Mouse (Mus musculus) layer of hippocampus, postnatal 14 days (tissue): ENCODE data around the gene Zfp511. TPM values are rescaled to one million over a fixed set of nuclear protein-coding genes. Genes with fewer than 3 reads are reported as not detected.

Experiments
- DNase-seq, 2 experiments: peaks; one replicate each; pipeline ENCODE4 v3.0.0; 2021 to 2022; ENCODE audit warnings: low spot score in 2 of 2, mixed read lengths in 1 of 2
- total RNA-seq, 2 experiments: library from RNA; stranded (reverse); gene quantifications; 2 replicates each; pipeline ENCODE4 v1.2.3; 2021

The Zfp511 gene
- total RNA-seq, 2 experiments from 2014 or later, result 21.9 to 25.7 TPM

DNA sequence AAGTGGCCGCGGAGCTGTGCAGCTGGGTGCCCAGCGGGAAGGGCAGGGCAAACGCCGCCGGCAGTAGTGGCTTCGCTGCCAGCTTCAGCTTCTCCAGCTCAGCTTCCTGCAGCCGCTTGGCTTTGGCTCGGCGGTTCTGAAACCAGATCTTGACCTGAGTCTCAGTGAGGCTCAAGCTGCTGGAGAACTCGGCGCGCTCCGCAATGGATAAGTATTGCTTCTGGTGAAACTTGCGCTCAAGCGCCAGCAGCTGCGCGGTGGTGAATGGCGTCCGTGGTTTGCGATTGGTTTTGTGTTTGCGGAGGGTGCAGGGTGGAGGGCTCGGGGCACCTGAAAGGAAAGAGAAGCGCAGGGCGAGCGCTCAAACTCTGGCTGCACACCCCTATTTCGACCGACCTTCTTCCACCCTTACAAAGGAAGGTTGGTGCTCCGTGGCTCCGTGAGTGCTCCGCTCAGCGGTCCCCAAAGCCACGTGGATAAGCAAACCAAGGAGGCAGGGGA, 11.7 kb downstream of the Zfp511 start:
- no peak for DNase-seq

DNA sequence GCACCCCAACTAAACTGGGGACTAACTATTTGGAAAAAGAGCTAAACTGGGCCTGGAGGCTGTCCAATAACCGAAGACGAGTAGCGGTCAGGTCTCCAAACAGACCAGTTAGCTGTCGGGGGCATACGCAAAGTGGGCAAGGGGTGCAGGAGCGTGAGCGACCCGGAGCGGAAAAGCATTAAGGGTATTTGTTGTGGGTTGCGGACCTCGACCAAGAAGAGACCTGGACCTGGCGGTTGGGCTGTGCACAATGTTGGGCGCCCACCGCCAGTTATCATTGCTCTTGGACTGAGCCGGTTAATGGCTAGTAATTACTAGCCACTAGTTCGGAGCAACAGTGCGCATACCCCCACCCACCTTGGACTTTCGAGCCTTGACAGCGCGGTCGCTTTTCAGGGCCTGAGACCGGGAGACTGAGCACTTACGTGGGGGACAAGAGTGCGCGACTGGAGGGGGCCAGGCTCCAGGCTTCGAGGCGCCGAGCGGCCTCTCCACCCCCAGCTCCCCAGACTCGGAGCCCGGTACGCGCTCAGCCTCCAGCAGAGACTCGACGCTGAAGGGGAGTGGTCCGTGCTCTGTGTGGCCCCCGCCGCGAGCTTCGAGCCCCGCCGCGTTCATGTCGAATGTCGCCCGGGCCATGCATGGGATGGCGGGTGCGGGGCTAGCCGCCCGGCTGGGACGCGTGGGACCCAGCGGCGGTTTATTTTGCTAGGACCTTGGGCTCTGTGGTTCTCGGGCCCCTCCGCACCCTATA, 12.3 kb downstream of the Zfp511 start, which contains the start of gene Msx3:
TSS of gene Msx3 (minus strand) at position 729 of the 754 bp plus-strand sequence.
- no peak for DNase-seq

DNA sequence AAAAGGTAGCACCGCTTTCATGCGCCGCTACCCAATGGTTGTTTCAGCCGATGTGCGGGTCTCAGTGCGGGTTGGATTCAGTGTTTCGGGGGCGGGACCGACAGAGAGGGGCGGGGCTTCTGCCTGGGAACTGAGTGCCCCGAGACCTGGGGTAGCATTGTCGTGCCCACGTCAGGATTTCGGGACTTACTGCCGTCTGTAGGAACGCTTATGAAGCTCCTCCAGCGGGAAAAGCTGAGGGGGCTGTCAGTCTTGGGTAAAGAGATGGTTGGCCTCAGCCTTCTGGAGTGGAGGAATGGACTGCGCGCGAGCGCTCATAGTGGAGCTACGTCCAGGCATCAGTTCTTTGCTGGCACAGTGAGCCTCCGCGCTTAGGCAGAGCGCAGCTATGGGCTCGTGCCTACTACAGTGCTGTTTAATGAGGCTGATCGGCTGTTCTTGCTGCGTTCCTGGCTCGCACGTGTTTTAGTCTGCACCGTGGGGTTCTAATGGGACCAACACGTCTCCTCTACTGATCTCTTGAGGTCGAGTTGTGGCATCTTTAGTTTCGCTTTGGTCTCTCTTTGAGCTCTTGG, 13.0 kb downstream of the Zfp511 start:
- DNase-seq, result no peak

DNA sequence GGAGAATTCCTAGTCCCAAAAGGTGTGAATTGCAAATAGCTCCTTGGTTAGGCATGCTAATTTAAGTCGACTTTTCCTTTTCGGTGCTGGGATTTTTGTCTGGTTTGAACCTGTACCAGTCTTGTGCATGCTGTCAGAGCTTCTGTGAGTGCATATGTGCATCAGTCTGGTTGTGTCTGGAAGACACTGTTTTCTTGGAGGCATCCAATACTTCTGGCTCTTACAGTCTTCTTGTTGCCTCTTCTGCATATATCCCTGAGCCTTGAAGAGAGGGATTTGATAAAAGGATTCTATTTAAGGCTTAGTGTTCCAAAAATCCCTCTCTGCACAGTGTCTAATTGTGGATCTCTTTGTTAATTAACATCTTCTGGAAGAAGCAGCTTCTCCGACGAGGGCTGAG, 17.9 kb downstream of the Zfp511 start:
- peak; percentile 37 to 70 for DNase-seq

DNA sequence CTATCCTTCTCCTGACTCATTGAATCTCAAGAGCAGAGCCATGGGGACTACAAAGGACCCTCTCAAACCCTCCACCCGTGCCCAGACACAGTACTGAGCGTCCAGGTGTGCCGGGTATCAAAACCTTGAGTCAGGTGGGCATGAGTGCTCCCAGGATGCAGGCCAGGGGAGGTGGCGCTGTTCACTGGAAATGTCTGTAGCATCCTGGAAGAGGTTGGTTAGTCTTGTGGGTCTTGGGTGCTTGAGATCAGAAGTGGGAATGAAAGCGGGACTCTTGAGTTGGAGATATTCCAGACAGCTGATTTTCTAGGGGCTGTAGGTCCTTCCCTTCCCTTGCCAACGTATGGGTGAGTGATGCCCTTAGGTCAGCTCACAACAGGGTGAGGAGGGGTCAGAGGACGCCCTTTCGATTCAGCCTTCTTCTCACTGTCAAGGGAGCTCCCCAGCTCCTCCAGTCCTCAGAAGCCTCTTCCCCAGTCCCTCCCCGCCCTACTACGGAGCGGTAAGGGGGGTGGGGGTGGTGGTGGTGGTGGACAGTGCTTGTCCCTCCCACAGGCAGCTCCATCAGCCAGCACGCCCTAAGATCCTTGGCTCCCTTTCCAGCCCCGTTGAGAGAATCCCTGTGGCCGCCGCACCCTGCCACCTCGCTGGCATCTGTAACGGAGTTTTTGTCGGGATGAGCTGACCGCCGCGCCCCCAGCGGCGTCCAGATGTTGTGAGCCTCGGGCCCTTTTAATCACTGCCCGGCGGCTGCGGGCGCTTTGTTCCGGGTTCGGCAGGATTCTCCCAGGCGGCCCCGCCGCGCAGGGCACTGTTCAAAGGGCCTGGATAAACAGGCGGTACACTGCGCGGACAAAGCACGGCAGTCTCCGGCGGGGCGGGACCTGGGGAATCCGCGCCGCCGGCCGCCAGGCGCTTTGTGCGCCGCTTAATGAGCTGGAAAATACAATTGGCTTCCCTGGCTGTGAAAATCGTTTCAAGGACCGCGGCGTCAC, 21.5 kb downstream of the Zfp511 start:
- DNase-seq, result no peak

DNA sequence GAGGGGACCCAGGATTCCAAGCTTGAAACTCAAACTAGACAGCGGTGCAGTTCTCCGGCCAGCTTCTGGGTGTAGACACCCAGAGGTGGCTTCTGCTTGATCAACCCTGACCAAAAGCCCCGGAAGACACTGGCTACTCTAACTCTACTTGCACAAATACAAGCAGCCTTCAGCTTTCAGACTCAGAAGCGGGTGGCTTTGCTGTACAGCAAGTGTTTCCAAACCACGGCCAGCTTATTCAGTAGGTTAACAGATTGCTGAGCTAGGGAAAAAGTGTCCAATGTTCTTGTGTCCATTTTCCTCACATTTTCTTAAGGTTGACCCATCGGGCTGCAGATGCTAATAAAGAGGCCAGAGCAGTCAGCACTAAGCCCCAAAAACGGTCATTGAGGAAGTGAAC, 22.3 kb downstream of the Zfp511 start:
- no peak for DNase-seq

DNA sequence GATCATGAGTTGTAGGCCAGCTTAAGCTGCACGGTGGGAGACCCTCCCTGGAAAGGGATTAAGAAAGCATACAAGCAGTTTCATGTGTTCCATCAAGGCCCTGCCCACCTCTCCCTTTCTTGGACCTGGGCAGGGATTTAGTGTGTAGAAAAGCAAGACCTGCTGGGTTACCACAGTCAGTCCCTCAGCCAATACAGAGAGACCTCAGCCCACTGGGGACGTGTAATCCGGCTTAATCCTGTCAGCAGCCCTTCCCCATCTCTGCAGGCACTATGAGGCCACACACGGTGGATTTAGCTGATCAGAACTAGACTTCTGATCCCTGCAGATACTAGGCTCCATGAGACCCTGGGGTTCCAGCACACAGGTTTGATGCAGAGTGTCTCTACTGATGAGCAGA, 23.4 kb downstream of the Zfp511 start:
- DNase-seq, result no peak

DNA sequence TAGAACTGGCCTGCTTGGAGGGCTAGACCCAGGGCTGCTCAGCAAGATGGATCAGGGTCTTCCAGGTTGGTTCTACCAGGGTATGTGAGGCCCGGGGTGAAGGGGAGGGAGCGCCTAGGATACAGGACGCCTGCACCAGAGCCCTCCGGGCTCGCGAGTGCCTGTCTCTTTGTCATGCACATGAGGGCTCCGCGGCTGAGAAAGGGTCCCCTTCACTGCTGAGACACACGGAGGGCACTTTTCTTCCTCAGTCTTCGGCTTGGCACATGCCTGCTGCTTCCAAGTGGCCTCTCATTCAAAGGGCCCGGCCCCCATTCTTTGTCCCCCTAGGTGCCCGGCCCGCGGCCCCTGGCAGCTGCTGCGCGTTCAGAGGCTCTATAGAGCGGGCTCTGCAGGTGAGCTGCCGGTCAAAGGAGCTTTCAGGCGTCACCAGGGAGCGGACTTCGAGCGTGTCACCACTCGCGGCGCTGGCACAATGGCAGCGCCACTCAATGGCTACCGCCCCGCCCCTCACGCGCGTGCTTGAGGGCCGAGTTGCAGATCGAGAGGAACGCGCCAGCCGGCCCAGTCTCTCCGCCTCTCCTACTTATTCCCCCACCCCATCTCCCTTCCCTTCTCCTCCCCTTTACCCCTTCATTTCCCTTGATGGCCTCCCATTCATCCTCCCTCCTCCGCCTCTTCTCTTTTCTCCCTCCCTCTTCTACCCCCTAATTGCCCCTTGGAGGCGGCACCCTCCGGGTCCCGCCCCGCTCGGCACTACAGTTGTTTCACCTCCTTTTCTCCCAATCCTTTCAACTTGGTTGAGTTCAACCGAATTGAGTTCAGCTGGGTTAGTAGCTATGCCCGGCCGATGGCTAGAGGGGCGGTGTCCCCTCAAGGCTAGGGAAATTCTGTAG, 25.0 kb downstream of the Zfp511 start:
- DNase-seq, result no peak

DNA sequence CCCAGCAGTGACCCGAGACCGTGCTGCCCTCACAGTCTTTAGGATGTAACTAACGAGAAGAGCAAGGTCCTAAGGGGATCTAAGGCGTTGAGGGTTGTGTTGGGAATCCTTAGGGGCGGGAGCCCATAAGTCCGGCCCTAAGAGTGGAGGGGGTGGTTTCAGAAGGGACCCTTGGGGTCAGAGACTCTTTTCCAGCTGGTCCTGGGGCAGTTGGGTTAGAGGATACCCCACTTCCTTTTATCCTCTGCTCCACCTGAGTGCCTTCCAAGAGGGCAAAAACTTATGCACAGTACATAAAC, 25.6 kb downstream of the Zfp511 start:
- DNase-seq, result no peak

DNA sequence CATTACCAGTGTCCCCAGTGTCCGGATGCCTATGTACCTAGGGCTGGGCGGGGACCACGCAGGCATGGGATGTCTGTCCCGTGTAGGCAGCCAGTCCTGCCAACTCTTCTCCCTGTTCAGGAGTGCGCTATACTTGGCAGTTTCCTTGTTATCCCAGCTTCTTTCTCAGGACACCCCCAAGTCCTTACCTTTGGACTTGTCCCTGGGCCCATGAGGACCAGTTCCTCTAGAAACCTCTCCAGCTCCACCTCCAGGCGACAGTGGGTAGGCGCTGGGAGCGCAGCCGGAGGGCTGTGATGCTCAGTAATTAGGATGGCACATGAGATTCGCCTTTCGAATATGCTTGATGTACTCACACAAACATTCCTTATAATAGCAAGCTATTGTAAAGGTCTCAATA, 26.1 kb downstream of the Zfp511 start:
- DNase-seq, result no peak

DNA sequence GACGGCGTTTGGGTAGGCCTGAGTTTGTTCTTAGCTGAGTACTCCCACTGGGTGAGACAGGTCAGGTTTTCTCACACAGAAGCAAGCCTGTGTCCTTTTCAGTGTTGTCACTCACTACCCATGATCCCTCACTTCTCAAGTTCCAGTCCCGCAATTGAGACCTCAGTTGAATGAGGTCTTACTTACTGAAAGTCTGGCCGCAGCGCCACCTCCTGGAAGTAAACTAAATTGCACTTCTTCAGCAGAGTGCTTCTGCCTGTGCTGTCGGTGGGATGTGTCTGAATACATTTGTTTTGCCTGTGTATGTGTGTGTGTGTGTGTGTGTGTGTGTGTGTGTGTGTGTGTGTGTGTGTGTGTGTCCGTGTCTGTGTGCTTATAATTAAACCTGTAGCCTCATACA, 26.9 kb downstream of the Zfp511 start:
- peak; percentile 64 to 84 for DNase-seq

DNA sequence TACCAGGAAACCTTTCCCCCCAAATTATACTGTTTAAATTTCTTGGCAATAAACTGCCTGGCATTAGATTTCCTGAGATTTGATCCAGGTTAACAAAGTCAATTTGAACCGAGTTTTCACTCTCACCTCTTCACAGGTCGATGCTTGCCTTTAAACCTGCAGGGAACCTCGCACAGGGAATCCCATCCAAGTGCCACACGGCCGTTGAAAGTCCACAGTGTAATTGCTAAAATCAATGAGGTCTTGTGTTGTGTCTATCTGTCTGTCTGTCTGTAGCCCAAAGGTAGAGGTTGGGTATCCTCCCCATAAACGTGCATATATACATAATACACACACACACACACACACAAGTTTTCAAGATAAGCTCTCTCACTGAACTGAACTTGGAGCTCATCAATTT, 31.2 kb downstream of the Zfp511 start:
- DNase-seq, result no peak

DNA sequence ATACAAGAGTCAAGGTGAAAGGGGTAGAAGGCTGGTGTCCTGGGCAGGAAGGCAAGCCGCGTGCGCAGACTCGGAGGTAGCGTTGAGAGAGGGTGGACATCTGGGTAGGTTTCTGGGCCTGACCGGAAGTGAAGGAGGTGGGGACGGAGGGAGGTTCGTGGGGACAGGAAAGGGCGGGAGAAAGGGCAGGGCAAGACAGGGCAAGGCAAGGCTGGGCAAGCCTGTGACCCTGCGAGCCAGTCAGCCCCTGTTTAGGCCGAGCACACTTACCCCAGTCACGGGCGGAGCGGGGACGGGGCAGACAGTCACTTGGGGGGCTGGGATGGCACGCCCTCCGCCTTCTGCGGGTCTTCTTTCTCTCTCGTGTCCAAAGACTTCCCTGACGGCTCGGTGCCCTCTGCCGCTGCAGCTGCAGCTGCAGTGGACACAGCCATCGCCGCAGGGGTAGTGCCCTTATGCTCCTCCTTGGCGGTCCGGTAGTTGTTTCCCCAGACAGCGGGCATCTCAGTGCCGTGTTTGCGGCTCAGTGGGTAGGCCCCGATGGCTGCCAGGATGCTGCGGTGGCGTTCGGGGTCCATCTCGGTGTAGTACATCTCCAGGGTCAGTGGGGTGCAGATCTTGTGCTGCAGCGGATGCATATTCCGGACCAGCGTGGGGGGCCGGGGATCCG, 34.0 kb downstream of the Zfp511 start:
- no peak for DNase-seq

DNA sequence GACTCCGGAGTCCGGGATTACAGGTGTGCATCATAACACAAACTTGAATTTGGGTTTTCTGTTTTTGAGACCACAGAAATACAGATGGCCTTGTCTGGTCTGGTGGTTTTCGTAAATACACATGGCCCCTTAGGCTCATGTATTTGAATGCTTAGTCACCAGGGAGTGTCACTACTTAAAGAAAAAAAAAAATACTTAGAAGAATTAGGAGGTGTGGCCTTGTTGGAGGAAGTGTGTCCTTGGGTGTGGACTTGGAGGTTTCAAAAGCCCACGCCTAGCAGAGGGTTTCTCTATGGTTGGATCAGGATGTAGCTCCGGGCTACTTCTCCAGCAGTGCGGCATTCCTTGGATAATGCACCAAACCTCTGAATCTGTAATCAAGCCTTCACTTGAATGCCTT, 41.5 kb downstream of the Zfp511 start:
- DNase-seq, result no peak

DNA sequence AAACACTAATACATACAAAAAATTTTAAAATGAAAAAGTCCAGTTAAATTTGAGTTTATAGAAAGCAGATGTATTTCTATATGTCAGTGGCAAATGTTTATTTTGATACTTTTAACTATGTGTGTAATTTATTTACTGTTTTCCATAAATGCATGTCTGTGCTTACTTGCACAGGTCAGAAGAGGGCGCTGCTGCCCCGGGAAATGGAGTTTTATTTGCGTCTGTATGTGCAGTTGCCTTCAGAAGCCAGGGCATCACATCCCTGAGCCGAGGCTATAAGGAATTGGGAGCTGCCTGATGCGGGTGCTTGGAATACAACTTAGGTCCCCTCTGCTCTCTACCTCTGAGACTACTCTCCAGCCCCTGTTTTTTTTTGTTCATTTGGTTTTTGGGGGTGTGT, 42.5 kb downstream of the Zfp511 start:
- DNase-seq, result peak; percentile 50 to 74

DNA sequence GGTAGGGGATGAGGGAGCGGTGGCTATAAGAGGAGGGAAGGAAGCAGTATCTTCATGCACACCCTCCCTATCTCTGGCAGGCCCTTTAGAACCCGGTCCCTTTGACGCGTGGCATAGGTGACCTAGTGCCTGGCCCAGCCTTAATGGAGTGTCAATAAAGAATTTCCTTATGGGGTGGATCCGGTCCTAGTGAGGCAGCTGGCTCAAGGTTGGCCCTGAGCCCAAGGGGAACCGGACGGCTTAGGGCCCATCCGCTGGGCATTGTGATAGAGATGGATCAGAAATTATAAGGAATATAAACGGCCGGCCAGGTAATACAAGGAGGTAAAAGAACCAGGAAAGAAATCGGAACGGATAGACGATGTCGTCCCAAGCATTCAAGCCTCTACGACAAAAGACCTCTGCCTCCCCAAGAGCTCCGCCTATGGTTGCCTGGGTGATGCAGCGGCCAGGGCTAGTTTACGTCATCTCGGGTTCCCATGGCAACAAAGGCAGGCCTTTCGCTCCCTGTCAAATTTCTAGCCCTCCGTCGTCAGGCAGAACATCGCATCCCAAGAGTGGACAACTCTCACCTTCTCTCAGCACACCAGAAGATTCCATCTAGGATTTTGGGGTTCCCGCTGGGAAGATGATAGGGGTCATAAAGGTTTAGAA, 44.4 kb downstream of the Zfp511 start:
- DNase-seq, result peak; percentile 87 to 96

DNA sequence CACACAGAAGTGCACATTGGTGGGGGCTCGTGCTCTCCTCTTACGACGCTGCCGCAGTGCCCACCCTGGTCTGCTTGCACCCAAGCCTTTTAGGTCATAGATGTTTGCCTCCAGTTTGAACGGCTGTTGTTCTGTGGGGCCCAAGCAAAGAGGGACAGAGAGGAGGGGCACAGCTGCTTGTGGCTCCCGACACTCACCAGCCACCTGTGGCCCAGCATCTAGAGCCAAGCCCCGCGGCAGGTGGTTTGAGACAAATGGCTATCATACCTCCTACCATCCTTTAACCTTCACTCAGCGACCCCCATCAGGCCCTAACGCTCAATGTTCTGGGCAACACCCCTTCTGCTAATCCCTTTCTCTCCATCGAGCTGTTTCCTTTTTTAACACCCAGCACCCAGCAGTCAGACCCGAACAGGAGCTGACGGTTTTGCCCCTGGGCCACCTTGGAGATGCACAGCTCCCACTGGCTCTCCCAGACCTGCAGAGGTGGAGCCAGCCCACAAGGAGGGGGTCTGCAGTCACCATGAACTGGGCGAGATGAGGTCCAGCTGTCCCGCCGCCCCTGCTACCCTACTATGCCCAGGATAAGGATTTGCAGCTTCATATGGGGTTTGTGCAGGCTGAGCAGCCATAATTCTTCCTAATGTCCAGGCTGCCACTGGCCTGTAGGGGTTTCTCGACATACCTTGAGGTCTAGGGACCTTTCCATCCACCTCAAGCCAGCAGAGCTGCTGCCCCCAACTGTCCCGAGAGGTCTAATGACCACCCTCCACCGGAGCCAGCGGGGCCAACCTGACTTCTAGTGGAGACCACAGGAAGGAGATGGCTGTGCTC, 45.4 kb downstream of the Zfp511 start:
- peak; percentile 38 to 48 for DNase-seq

DNA sequence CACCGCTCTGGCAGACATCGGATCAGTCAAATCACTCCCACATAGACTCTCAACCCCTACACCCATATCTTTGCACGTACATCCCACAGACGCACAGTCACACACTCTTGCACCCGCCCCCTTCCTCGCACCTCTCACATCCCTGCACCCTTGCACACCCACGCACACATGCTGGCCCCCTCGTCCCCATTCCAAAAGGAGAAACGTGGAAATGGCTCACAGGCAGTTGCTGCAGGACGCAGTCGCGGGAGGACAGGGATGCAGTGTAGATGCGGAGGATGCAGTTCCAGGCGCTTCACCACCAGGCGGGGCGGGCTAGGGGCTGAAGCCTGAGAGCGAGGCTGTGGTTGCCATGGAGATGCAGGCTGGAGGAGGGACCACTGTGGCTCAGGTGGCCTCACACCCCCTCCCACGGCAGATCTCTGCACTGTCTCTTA, 46.1 kb downstream of the Zfp511 start, which contains the start of gene Caly:
TSS of gene Caly (minus strand) at position 307 of the 437 bp plus-strand sequence.
- peak; percentile 85 to 91 for DNase-seq
